Mouse (Mus musculus) CH12.LX (cell line): ENCODE measurements around the gene Slc39a5. TPM values are rescaled to one million over a fixed set of nuclear protein-coding genes. Genes with fewer than 3 reads are reported as not detected.
A peak's percentile ranks its signal among the peaks of the same experiment; 100 is the strongest.

Experiments used
- DNase-seq: peaks from one replicate; pipeline ENCODE4 v3.0.0-alpha.2; 2013; ENCODE audit errors: extremely low read depth
- H3K27ac ChIP-seq: 2 replicates; pipeline ENCODE4 v1.5.1; 2012; ENCODE audit warnings: low read depth, mild to moderate bottlenecking, control low read depth, moderate library complexity; ENCODE audit not compliant: insufficient read depth
- H3K27me3 ChIP-seq: replicated peaks from 2 replicates; pipeline ENCODE3; 2012; ENCODE audit warnings: inconsistent platforms
- H3K36me3 ChIP-seq, 2 experiments: replicated peaks in 1 of 2; 2 replicates each; pipeline versions ENCODE3 to v1.6.1; 2012; ENCODE audit warnings: inconsistent platforms in 1 of 2, low read length in 1 of 2, mild to moderate bottlenecking in 1 of 2, mixed read lengths in 1 of 2, moderate library complexity in 1 of 2; ENCODE audit not compliant: control insufficient read depth in 1 of 2, insufficient read depth in 1 of 2
- H3K4me1 ChIP-seq, 2 experiments: 2 replicates each; pipeline ENCODE4 v1.6.1; 2012; ENCODE audit warnings: inconsistent platforms in 1 of 2, moderate library complexity in 1 of 2; ENCODE audit not compliant: insufficient read depth in 2 of 2, control insufficient read depth in 1 of 2
- H3K4me2 ChIP-seq: 2 replicates; pipeline ENCODE4 v1.6.1; 2012; ENCODE audit warnings: low read depth, mild to moderate bottlenecking, control low read depth; ENCODE audit not compliant: poor library complexity, insufficient read depth, severe bottlenecking
- H3K4me3 ChIP-seq, 3 experiments: fragments of 150-350 bp in 1 of 3; sonication (generic) in 1 of 3; replicated peaks in 1 of 3; 2 replicates each; pipeline versions ENCODE3 to v1.5.1; 2011 to 2012; ENCODE audit warnings: low read depth in 2 of 3, low read length in 2 of 3, mild to moderate bottlenecking in 2 of 3, moderate library complexity in 2 of 3, control low read depth in 1 of 3, improper control_type of control experiment in 1 of 3, inconsistent platforms in 1 of 3, mixed read lengths in 1 of 3; ENCODE audit not compliant: poor library complexity in 1 of 3
- H3K79me2 ChIP-seq: replicated peaks from 2 replicates; pipeline ENCODE4 v1.6.1; 2012; ENCODE audit warnings: mild to moderate bottlenecking, moderate library complexity; ENCODE audit not compliant: control insufficient read depth, poor library complexity, insufficient read depth, severe bottlenecking; ENCODE audit errors: extremely low read depth
- H3K9ac ChIP-seq: 2 replicates; pipeline ENCODE4 v1.6.1; 2012; ENCODE audit warnings: low read depth, mild to moderate bottlenecking, control low read depth, moderate library complexity; ENCODE audit not compliant: insufficient read depth
- H3K9me3 ChIP-seq: replicated peaks from 2 replicates; pipeline ENCODE3; 2012; ENCODE audit warnings: low read length, inconsistent platforms, mixed read lengths
- CHD1 ChIP-seq: IDR thresholded peaks from 2 replicates; pipeline ENCODE4 v1.6.1; 2012; ENCODE audit warnings: low read depth, low read length, improper control_type of control experiment, inconsistent platforms
- CTCF ChIP-seq, 2 experiments: IDR thresholded peaks in 1 of 2; conservative IDR thresholded peaks in 1 of 2; 2 replicates each; pipeline ENCODE4 v1.5.1; 2011 to 2012; ENCODE audit warnings: low read depth in 2 of 2, low read length in 2 of 2, improper control_type of control experiment in 1 of 2, inconsistent platforms in 1 of 2, mild to moderate bottlenecking in 1 of 2, moderate library complexity in 1 of 2
- E2F4 ChIP-seq: IDR thresholded peaks from 2 replicates; pipeline ENCODE4 v1.6.1; 2011; ENCODE audit warnings: low read depth, low read length, improper control_type of control experiment; ENCODE audit not compliant: insufficient replicate concordance
- ELF1 ChIP-seq: IDR thresholded peaks from 2 replicates; pipeline ENCODE4 v1.6.1; 2014; ENCODE audit warnings: low read depth, mild to moderate bottlenecking, inconsistent platforms, low read length, improper control_type of control experiment
- GABPA ChIP-seq: IDR thresholded peaks from 2 replicates; pipeline ENCODE4 v1.6.1; 2012; ENCODE audit warnings: low read depth, low read length, improper control_type of control experiment, inconsistent platforms; ENCODE audit not compliant: insufficient replicate concordance
- HCFC1 ChIP-seq: IDR thresholded peaks from 2 replicates; pipeline ENCODE4 v1.6.1; 2012; ENCODE audit warnings: low read depth, mild to moderate bottlenecking, inconsistent platforms, low read length, improper control_type of control experiment
- JUN ChIP-seq: IDR thresholded peaks from 2 replicates; pipeline ENCODE4 v1.6.1; 2011; ENCODE audit warnings: low read depth, mild to moderate bottlenecking, low read length, improper control_type of control experiment, moderate library complexity; ENCODE audit not compliant: insufficient read depth
- KAT2A ChIP-seq: IDR thresholded peaks from 2 replicates; pipeline ENCODE4 v1.6.1; 2012; ENCODE audit warnings: low read length, improper control_type of control experiment, inconsistent platforms; ENCODE audit not compliant: insufficient replicate concordance
- MEF2A ChIP-seq: IDR thresholded peaks from 2 replicates; pipeline ENCODE4 v1.6.1; 2014; ENCODE audit warnings: low read depth, mild to moderate bottlenecking, inconsistent platforms, low read length, improper control_type of control experiment, borderline replicate concordance
- RAD21 ChIP-seq: IDR thresholded peaks from 2 replicates; pipeline ENCODE4 v1.6.1; 2011; ENCODE audit warnings: low read depth, mild to moderate bottlenecking, low read length, improper control_type of control experiment, moderate library complexity
- SIN3A ChIP-seq: IDR thresholded peaks from 2 replicates; pipeline ENCODE4 v1.6.1; 2012; ENCODE audit warnings: low read length, improper control_type of control experiment, inconsistent platforms
- TBP ChIP-seq: conservative IDR thresholded peaks from 2 replicates; pipeline ENCODE4 v1.6.1; 2011; ENCODE audit warnings: low read depth, low read length, improper control_type of control experiment
- UBTF ChIP-seq: IDR thresholded peaks from 2 replicates; pipeline ENCODE4 v1.6.1; 2012; ENCODE audit warnings: low read depth, mild to moderate bottlenecking, inconsistent platforms, low read length, improper control_type of control experiment, moderate library complexity
- ZMIZ1 ChIP-seq: IDR thresholded peaks from 2 replicates; pipeline ENCODE4 v1.6.1; 2012; ENCODE audit warnings: low read depth, mild to moderate bottlenecking, inconsistent platforms, low read length, improper control_type of control experiment
- ZNF384 ChIP-seq: IDR thresholded peaks from 2 replicates; pipeline ENCODE4 v1.6.1; 2012; ENCODE audit warnings: low read depth, low read length, improper control_type of control experiment, inconsistent platforms
- dilution Hi-C: fragments of 300-500 bp; cut with MboI; formaldehyde crosslinking; loops from 2 replicates; pipeline ENCODE4 v1.14.3; 2020; ENCODE audit warnings: low sequenced_read_pairs; ENCODE audit not compliant: extremely low pct_unique_long_range_greater_than_20kb, extremely low pct_ligation_motif_present
- in situ Hi-C: fragments of 300-500 bp; cut with MboI; formaldehyde crosslinking; loops from 3 replicates; pipeline ENCODE4 v1.14.3; 2019; ENCODE audit warnings: low sequenced_read_pairs, low pct_ligation_motif_present, low pct_unique_long_range_greater_than_20kb, mixed read lengths
- polyA plus RNA-seq: library from polyadenylated mRNA; unstranded; fragments of >175 nt; gene quantifications from 2 replicates; pipeline ENCODE4 v1.2.1, GENCODE M21; 2012; ENCODE audit warnings: low read depth; ENCODE audit not compliant: insufficient read length
- total RNA-seq, 2 experiments: library from RNA; depleted of rRNA; stranded (reverse); fragments of 300-350 nt in 1 of 2; fragments of >200 nt in 1 of 2; gene quantifications; 2 replicates each; pipeline ENCODE4 v1.2.3; 2012 to 2014

Gene Slc39a5
- total and polyA plus RNA-seq, 3 experiments: 0.11 TPM; not detected in 2

- Histone ChIP-seq H3K79me2 (peaks cover 1% of the 10 kb centered on the region; the same call in 1 of the 2 replicates), H3K9me3 (no peaks in the 10 kb centered on the region), H3K4me3 (no peak overlapping the region), H3K9ac (no peak overlapping the region), H3K36me3 (no peaks in the 10 kb centered on the region), H3K27ac (no peak overlapping the region), H3K4me2 (no peak overlapping the region), H3K4me1 (peaks cover 3 to 28% of the 10 kb centered on the region in 2 experiments; a peak in 3 of 4 replicates), H3K27me3 (no peaks in the 10 kb centered on the region)
- no peak for DNase-seq
- in situ Hi-C loops (no loop called here), dilution Hi-C loops (no loop called here)
- TF ChIP-seq CTCF (conservative IDR thresholded peaks at IDR 0.05 in 1 of 2, IDR thresholded peaks at IDR 0.05 in 1 of 2; ENCODE audit: low read depth in 2 of 2, low read length in 2 of 2) (peak; percentile 24 to 51; a peak in 3 of 4 replicates), E2F4 (no peak), JUN (no peak), ELF1 (no peak), KAT2A (no peak), GABPA (no peak), TBP (0 out of 2 replicates have a peak, but pooled peaks have one; percentile 32), MEF2A (no peak), ZMIZ1 (no peak)
Observed at GRCm38 (mm10) chr10:128372142-128372541, 28.9 kb downstream of the Slc39a5 start.

- DNase-seq: no peak
- Histone ChIP-seq H3K79me2 (no peaks in the 10 kb centered on the region), H3K9ac (no peak overlapping the region), H3K4me2 (no peak overlapping the region), H3K36me3 (peaks cover 0 to 7% of the 10 kb centered on the region in 2 experiments), H3K9me3 (no peaks in the 10 kb centered on the region), H3K4me3 (no peak overlapping the region), H3K4me1 (peaks cover 3 to 22% of the 10 kb centered on the region in 2 experiments; a peak in 3 of 4 replicates), H3K27ac (no peak overlapping the region), H3K27me3 (no peaks in the 10 kb centered on the region)
- TF ChIP-seq ZNF384: no peak
- TF ChIP-seq SIN3A: no peak
- TF ChIP-seq CHD1: no peak
- no peak for TF ChIP-seq RAD21
- no peak for TF ChIP-seq HCFC1
- dilution Hi-C loops (no loop called here), in situ Hi-C loops (no loop called here)
Observed at GRCm38 (mm10) chr10:128370601-128371000, 30.4 kb downstream of the Slc39a5 start.

GRCm38 (mm10) chr10:128370021-128370420, 31.0 kb downstream of the Slc39a5 start:
- no peak overlapping the region for H3K9ac ChIP-seq
- in situ Hi-C loops: no loop called here
- no peak overlapping the region for H3K4me3 ChIP-seq
- DNase-seq: no peak
- TF ChIP-seq UBTF: no peak
- H3K27me3 ChIP-seq: no peaks in the 10 kb centered on the region
- dilution Hi-C loops: no loop called here
- no peaks in the 10 kb centered on the region for H3K79me2 ChIP-seq
- no peak overlapping the region for H3K4me2 ChIP-seq
- peaks cover 3 to 22% of the 10 kb centered on the region in 2 experiments; a peak in 3 of 4 replicates for H3K4me1 ChIP-seq
- H3K27ac ChIP-seq: no peak overlapping the region
- H3K9me3 ChIP-seq: no peaks in the 10 kb centered on the region
- peaks cover 4 to 12% of the 10 kb centered on the region in 2 experiments for H3K36me3 ChIP-seq
